Mouse (Mus musculus) adrenal gland, postnatal 25 days (tissue): Measurements from ENCODE around the gene Syne3. TPM values are rescaled to one million over a fixed set of nuclear protein-coding genes. Genes with fewer than 3 reads are reported as not detected.

Source experiments
- DNase-seq: peaks from one replicate; pipeline ENCODE4 v3.0.0; 2021; ENCODE audit warnings: mixed read lengths
- long read RNA-seq: library from polyadenylated mRNA; stranded (forward); transcript quantifications from one replicate; pipeline ENCODE4 v2.0.0, GENCODE M21; 2021
- total RNA-seq: library from RNA; stranded (reverse); gene quantifications from 2 replicates; pipeline ENCODE4 v1.2.3, GENCODE M21; 2021

The Syne3 gene
- total RNA-seq: 8.6 and 14.8 TPM in 2 replicates
- long read RNA-seq, partial matches to known transcripts: 0 of 4 reads
- long read RNA-seq, other reads (novel, unspliced or antisense): 4 of 4 reads

- DNase-seq: peak; percentile 85
These were observed at the start of gene Syne3 for GRCm38 (mm10) chr12:105009370-105010212. Gene Syne3 (minus strand): TSS chr12:105009809.

GRCm38 (mm10) chr12:105055308-105055707 is 45.7 kb upstream of the Syne3 start:
- DNase-seq: no peak

DNA sequence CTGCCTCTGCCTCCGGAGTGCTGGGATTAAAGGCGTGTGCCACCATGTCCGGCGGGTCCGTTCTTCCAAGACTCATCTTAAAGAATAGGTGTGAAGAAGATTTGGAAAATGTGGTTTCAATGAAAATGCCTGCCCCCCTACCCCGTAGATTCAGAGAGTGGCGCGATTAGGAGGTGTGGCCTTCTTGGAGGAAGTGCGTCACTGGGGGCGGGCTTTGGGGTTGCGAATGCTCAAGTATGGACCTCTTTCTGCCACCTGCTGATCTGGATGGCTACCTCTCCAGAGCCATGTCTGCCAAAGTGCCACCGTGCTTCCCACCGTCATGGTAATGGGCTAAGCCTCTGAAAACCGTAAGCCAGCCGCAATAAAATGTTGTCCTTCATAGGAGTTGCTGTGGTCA is 44.4 kb upstream of the Syne3 start:
- no peak for DNase-seq

GRCm38 (mm10) chr12:105050898-105051297 is 41.3 kb upstream of the Syne3 start:
- DNase-seq: no peak

DNA sequence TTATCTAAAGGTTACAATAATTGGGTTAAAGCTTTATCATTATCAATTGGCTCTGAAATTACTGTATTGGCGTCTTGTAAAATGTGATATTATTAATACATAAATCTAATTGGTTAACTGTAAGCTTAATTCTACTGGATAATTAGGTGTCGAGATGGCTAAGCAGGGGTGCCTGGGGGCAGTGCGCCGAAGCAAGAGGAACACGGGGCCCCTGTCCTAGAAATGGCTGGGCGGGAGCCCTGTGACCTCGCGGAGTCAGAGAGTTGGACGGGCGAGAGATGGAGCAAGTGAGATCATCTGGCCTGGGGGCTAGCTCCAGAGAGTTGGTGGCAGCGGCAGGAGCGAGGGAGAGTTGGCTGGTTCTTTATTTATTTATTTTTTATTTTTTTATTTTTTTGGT is 40.2 kb upstream of the Syne3 start:
- no peak for DNase-seq

DNA sequence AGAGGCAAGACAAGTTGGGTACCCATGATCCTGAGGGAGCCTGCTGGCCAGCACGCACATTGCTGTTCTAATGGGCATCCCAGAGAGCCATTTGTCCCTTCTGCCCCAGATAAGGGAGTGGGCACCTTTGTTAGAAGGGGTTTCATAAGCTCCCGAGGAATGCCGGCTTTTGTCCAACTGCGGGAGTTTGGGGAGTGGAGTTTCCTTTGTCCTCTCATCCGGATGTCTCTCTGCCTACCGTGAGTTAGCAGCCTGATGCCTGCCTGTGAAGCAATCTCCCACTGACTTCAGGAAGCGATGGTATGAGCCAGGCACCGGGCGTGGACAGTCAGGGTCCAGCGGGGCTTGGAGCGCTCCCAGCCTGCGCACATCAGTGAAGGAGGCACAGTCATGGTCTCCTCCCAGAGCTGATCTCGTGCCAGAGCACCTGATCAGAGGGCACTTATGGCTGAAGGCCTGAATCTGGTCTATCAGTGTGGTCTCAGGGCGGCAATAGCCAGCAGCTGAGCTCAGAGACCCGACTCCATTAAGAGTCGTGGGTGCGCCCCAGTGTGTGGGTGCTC is 38.8 kb upstream of the Syne3 start:
- no peak for DNase-seq

- no peak for DNase-seq
These were observed 35.2 kb upstream of the Syne3 start for GRCm38 (mm10) chr12:105044775-105045174.

- DNase-seq: no peak
These were observed 33.5 kb upstream of the Syne3 start for GRCm38 (mm10) chr12:105043081-105043480.

GRCm38 (mm10) chr12:105040950-105041349 is 31.3 kb upstream of the Syne3 start:
- DNase-seq: no peak

DNA sequence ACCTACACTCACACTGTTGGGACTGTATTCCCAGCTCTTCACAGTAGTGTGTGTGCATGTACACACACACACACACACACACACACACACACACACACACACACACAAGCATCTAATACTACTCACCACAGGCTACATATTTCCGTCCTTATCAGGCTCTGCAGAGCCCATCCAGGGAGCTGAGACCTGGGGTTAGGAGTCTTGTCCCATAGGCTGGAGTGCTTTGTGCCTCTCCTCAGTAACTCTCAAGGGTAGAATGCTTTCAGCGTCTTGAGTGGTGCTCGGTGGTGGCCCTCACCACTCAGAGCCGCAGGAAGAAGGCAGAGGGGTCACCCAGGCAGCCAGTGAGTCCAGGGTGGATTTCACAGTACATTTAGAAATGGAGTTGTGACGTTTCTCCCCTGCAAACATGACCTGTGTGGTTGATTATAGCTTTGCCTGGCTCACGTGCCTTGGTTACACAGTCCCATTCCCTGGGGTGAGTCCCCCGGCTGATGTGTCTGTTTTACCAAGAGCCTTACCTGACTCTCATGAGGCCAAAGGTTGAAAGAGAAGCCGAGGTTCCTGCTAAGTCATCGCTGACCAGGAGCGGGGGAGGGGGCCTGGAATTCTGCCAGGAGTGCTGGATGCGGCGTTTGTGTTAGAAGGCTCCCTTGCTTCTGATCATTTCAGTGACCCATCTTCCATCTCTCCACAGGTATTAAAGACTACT is 30.1 kb upstream of the Syne3 start:
- peak; percentile 67 for DNase-seq

DNA sequence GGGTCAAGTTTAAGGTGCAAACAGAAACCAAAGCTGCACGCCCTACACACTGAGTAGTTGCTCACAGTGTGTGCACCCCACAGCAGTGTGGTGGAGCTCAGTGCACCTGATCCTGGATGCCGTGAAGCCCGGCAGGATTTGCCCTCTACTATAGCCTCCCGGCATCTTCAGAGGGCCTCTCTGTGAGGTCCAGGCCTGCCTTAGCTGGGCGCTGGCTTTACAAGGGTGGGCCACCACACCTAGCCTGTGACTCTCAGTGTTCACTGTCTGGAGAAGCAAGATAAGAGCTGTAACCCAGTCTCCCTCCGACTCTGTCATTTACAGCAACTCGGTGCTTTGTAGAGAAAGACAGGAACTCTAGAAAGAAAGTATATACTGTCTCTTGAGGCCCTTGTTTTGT is 29.3 kb upstream of the Syne3 start:
- DNase-seq: no peak

- no peak for DNase-seq
These were observed 28.6 kb upstream of the Syne3 start for GRCm38 (mm10) chr12:105038211-105038610.

- no peak for DNase-seq
These were observed 24.6 kb upstream of the Syne3 start for GRCm38 (mm10) chr12:105034130-105034769.

- no peak for DNase-seq
These were observed 23.5 kb upstream of the Syne3 start for GRCm38 (mm10) chr12:105032832-105033775.

- DNase-seq: peak; percentile 97
These were observed 22.7 kb upstream of the Syne3 start, which contains the start of gene Glrx5 for GRCm38 (mm10) chr12:105032147-105032831. Gene Glrx5 (plus strand): TSS chr12:105032688.

GRCm38 (mm10) chr12:105031081-105032058 is 21.8 kb upstream of the Syne3 start:
- no peak for DNase-seq

- no peak for DNase-seq
These were observed 20.3 kb upstream of the Syne3 start for GRCm38 (mm10) chr12:105029890-105030289.

DNA sequence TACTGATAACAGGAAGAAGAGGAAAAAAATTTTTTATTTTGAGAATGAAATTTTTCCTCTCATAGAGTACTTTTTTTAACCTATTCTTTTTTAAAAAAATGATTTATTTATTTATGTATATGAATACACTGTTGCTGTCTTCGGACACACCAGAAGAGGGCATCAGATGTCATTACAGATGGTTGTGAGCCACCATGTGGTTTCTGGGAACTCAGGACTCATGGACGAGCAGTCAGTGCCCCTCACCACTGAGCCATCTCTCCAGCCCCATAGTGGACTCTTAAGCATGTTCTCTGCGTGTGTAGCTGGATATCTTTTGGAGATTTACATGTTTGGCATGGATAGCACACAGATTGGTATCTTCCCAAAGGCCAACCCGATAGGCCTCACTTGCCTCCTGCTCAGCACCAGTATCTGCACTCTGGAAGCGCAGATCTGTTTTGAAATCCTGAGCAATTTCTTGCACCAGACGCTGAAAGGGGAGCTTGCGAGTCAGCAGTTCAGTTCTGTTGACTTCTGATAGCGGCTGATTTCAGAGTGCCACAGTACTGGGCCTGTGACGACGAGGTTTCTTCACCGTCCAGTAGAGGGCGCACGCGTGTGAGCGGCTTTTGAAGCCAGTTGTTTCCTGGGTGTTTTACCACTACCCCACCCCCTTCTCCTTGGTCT is 17.8 kb upstream of the Syne3 start:
- peak; percentile 83 for DNase-seq
